Mouse (Mus musculus) urinary bladder, postnatal 10 days (tissue): Measurements from ENCODE around the gene Tefm.
"Not testable (repeated sequence)": the region's sequence is repeated elsewhere in the genome, so short reads cannot be mapped to it uniquely, and the experiment has no call there.

ENCODE experiments used
- DNase-seq: peaks from one replicate; pipeline ENCODE4 v3.0.0; 2022; ENCODE audit warnings: low spot score

Tefm gene

GRCm38 (mm10) chr11:80156841-80157240, 14.9 kb upstream of the Tefm start:
- no peak for DNase-seq

- no peak for DNase-seq
Measured at GRCm38 (mm10) chr11:80155961-80156360, 14.0 kb upstream of the Tefm start.

DNA sequence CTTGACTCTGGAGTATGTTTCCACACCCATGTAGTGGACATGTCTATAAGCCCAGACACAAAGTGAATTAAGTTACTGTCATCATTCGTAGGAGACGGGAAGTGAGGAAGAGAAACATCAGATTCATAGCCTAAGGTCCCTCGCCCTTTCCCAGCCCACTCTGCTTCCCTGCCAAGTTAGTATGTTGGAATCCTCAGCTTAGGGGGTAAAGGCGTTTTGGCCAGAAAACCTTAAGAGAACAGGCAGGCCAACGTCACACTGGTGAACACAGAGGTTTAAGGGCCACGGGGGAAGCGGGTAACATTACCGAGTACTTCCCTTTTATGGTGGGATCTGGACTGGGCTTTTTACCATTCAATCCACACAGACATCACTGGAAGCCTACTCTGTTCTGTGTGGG, 13.6 kb upstream of the Tefm start:
- DNase-seq: no peak

DNA sequence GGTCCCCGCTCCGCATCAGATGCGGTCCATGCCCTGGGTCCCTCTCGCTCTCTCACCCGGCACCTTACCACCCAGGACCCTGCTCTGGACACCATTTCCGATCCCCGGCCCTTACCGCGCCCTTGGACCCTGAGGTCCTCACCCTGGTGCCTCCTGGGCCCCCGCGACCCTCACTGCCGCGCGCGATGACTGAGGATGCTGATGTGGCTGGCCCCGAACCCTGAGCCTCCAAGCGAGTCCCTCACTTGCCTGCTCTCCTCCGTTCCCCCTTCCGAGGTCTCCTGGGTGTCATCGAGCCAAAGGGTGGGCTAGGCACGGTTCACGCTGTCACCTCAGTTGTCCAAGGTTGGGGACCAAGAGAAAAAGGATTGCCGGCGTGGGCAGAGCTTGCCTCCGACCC, 12.5 kb upstream of the Tefm start:
- DNase-seq: no peak

DNA sequence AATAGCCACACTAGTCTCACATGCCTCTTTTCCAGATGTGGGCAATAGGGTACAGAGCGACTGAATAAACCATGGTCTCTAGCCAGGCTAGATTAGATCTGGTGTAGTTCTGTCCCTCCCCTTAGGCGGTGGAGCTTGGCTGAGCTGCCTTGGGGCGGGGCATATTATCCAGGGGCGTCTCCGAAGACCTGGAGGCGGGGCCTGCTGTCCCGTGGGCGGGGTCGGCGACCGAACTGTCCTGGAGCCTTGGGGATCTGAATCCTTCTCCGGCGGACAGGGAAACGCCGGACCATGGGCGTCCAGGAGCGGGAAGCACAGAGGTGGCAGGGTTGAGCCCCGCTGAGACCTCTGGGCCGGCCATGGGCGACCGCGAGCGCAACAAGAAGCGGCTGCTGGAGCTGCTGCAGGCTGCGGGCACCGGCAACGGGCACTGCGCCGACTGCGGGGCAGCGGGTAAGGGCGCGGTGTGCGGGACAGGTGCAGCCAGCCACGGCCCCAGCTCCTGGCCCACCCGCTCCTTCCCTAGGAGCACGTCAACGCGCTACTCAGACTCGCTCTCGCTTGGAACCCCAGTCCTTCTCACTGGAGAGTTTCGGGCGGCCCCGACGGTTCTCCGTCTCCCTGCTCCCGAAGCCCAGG, 12.0 kb upstream of the Tefm start, which contains the start of gene Adap2:
Adap2 (plus strand) TSS at position 249 of the 639 bp plus-strand sequence.
- peak; percentile 32 for DNase-seq

DNA sequence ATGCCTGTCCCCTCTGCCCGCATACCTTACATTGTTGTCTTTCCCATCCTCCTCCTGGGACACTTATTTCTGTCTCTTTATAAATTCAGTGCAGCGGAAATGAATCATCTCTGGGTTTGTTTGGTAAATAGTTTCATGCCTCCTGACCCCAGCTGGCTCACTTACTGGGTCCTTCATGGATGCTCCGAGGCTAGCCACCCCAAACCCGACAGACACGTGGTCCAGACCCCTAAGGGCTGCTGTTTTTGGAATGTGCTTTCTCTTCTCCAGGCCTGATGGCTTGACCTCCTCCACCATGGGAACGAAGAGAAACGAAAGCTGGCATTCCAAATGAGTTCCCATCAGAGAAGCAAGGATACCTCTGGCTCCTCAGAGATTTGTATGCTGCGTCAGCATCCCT, 10.4 kb upstream of the Tefm start:
- no peak for DNase-seq

DNA sequence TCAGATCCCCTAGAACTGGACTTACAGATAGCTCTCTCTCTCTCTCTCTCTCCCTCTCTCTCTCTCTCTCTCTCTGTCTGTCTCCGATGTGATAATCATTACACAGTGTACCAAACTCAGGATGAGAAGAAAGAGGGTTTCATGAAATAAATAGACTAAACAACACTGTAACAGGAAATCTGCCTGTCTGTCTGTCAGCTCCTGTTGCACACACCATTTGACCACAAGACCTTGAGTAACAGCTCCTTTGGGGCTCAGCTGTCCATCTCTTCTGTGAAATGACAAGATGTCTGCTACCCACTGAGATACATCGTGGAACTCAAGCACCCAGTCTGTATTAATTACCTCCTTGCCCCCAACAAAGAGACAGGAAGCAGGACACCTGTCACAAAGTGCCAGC, 9.6 kb upstream of the Tefm start:
- DNase-seq: no peak

DNA sequence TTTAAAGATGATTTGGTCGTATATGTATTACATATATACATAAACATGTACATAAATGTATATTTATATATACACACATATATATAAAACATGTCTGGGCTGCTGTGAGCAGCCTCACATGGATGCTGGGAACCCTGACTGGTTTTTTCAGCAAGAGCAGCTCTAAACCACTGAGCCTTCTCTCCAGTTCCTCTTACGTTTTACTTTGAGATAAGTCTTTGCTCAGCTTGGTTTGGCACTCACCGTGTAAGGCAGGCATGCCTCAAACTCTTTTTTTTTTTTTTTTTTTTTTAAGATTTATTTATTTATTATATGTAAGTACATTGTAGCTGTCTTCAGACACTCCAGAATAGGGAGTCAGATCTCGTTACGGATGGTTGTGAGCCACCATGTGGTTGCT, 8.6 kb upstream of the Tefm start:
- no peak for DNase-seq

- DNase-seq: no peak
Measured at GRCm38 (mm10) chr11:80149412-80150023, 7.5 kb upstream of the Tefm start.

DNA sequence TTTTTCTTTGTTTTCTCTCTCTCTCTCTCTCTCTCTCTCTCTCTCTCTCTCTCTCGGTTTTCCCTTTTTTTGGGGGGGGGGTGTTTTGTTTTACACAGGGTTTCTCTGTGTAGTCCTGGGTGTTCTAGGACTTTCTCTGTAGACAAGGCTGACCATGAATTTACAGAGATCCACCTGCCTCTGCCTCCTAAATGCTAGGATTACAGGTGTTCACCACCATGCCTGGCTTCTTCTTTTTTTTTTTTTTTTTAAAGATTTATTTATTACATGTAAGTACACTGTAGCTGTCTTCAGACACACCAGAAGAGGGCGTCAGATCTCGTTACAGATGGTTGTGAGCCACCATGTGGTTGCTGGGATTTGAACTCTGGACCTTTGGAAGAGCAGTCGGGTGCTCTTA, 7.0 kb upstream of the Tefm start:
- DNase-seq: not testable (repeated sequence)

GRCm38 (mm10) chr11:80148313-80148712, 6.3 kb upstream of the Tefm start:
- no peak for DNase-seq

GRCm38 (mm10) chr11:80147748-80148147, 5.8 kb upstream of the Tefm start:
- no peak for DNase-seq

DNA sequence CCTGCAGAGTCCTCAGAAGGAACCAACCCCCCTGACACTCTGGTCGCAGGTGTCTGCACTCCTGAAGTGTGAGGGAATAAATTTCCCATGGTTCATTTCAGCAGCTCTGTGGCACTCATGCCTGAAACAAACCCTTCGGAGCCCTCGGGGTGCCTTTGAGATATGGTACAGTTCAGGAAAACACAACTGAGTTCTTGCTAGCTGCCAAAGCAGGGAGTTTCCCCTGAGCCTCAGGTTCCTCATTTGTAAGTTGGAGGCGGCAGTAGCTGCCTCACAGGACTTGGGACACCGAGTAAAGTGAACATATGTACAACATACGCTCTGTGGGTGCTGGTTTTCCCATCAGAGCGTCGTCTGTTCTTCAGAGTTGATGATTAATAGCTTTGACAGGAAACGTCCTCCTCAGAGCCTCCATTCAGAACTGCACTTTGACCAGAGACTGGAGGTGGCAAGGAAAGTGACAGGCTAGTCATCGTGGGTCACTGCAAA, 3.9 kb upstream of the Tefm start:
- no peak for DNase-seq

DNA sequence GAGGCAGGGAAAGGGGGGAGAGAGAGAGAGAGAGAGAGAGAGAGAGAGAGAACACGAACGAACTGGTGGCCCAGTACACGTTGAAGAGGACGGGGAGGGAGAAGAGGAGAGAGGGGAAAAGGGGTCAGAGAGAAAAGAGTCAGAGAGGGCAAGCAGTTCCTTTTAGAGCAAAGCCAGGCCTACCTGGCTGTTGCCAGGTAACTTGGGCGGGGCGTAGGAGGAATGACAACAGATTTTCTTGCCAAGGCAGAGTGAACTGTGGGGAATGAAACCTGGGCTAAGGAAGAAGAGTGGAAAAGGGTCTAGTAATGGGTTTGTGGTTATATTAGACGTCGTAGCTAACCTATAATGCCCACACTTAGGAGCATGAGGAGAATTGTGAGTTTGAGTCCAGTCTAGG, 897 bp upstream of the Tefm start:
- no peak for DNase-seq

GRCm38 (mm10) chr11:80137773-80138172, 4.2 kb downstream of the Tefm start:
- no peak for DNase-seq

GRCm38 (mm10) chr11:80136786-80137185, 5.2 kb downstream of the Tefm start:
- DNase-seq: no peak

- no peak for DNase-seq
Measured at GRCm38 (mm10) chr11:80135954-80136683, 5.9 kb downstream of the Tefm start.

GRCm38 (mm10) chr11:80134744-80135143, 7.2 kb downstream of the Tefm start:
- no peak for DNase-seq

GRCm38 (mm10) chr11:80132050-80132449, 9.9 kb downstream of the Tefm start:
- DNase-seq: no peak

DNA sequence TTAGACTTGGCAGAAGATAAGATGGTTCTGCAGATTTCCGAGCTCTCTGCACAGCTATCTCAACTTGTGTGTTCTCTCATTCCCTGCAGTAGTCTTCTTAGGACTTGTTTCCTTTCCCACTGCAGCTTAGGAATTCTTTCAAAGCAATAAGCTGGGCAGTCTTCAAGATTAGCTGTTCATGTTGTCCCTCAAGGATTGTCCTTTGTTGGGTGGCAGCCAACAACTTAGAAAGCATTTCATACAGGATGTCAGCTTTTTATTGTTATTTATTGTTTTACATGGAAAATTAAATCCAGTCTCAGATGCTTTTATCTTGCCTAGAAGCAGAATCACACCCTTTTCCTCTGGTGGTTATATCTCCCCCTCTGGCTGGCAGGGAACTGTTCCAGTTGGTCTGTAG, 25.6 kb downstream of the Tefm start:
- DNase-seq: no peak

DNA sequence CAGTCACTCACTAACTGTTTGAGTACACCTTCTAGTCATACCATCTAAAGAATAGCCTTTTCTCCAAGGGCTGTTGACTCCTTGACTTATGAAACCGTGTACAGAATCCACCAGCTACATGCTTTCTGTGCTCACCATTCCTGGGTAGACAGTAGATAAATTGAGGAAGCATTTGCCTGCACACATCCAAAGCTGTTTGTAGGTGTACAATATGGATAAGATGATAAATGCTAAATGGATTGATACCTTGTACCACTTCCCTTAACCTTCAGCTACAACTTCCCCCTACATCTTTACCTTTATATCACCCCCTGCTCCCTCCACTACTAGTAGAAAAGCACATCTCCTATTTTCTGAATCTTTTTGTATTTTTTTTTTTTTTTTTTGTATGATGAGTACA, 37.6 kb downstream of the Tefm start:
- DNase-seq: no peak

- DNase-seq: no peak
Measured at GRCm38 (mm10) chr11:80101298-80101697, 40.7 kb downstream of the Tefm start.

GRCm38 (mm10) chr11:80098444-80099056, 43.4 kb downstream of the Tefm start:
- DNase-seq: no peak
